Mouse (Mus musculus): ENCODE measurements around the gene Aatk. TPM values are rescaled to one million over a fixed set of nuclear protein-coding genes. Genes with fewer than 3 reads are reported as not detected.
A peak's percentile ranks its signal among the peaks of the same experiment; 100 is the strongest.

Aatk gene
- polyA plus RNA-seq, 1 experiment from 2014 or later = 17.6 TPM

DNA sequence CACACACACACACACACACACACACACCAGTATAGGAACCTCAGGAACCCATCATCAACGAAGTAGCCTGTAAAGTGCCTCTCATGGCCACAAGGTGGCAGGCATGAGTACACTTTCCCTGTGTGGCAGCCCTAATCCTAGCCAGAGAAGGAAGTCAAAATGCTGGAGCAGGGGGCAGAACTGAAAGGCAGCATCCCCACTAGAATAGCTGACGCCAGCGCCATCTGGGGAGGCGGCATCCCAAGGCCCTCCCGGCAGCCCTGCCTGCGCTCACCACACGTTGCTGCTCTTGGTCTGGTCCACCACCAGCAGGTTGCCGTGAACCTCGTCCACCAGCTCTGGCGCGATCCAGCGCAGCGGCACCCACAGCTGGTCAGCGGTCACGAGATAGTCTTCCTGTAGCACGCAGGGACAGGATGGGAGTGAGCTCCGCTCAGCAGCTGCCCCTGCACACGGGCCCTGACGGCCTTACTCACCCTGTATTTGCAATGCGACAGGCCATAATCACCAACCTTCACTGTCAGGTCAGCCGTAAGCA, 33.7 kb downstream of the Aatk start:
- peaks cover 6% of the 10 kb centered on the region for H3K36me3 ChIP-seq
- H3K4me1 ChIP-seq = peaks cover 25% of the 10 kb centered on the region
- ATAC-seq (ENCODE audit: low FRiP score, low read depth) = peak; percentile 64
- no peak overlapping the region for H3K27ac ChIP-seq
- H3K9ac ChIP-seq = peak overlapping the region; percentile 48
- peak overlapping the region; percentile 61 for H3K4me2 ChIP-seq (replicated peaks)
- 15% methylated on average over 21 of the region's 21 CpGs for WGBS
- peak overlapping the region; percentile 21; the same call in 1 of the 2 replicates for H3K4me3 ChIP-seq
- H3K27me3 ChIP-seq (replicated peaks) = peaks cover 19% of the 10 kb centered on the region; the same call in 1 of the 2 replicates
- no peaks in the 10 kb centered on the region for H3K9me3 ChIP-seq

DNA sequence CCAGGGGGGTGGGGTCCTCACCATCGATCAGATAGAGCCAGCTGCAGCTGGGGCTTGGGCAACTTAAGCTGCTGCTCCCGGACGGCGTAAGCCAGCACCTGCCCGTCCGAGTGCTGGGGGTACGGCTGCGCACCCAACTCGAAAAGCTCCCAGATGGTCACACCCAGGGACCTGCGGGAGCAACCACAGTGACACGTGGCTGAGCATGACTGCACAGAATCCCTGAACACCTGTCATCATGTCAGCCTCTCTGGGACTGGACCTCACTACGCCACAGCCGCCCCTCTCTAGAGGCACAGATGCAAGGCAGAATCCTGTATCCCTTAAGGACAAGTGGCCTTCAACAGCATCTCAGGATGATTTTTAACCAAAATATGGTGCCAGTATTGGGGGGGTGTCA, 34.3 kb downstream of the Aatk start:
- 83% methylated on average over 13 of the region's 13 CpGs for WGBS

DNA sequence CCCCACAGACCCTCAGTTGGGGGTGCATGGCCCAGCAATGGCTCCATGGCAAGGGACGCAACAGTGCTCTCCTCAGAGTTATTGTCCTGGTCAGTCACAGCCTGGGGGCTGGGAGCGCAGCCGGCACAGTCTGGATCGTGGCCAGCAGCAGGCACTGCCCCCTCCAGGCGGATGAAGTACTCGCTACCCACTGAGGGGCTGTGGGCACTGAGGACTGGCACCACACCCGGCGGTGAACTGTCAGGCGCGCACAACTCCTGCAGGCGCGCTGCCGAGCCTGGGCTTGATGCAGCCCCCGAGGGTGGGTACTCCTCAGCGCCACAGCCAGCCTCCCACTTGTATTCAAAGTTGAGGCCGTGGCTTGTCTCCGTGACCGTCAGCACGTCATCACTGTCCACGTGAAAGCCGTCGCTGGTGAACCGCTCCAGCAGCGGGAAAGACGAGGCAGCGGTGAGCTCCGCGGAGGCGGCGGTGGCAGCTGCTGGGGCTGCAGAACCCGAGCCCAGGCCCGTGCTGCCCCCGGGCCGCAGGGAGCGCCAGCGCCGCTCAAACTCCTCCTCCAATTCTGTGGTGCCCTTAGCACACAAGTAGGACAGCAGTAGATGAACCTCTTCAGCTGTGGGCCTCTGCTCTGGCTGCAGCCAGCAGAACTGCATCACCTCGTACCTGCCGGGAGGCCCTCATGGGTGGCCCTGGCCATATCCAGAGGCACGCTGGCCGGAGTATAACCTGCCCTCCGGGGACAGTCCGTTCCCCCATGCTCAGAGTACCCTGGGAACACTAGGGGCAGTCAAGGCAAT, 35.0 kb downstream of the Aatk start:
- Histone ChIP-seq H3K27me3 (replicated peaks) (peaks cover 17% of the 10 kb centered on the region; the same call in 1 of the 2 replicates), H3K4me3 (no peak overlapping the region), H3K9me3 (no peaks in the 10 kb centered on the region), H3K9ac (0 out of 2 replicates have a peak overlapping the region, but pooled peaks have one; percentile 29), H3K4me2 (replicated peaks) (peak overlapping the region; percentile 34), H3K36me3 (peaks cover 8% of the 10 kb centered on the region), H3K27ac (no peak overlapping the region), H3K4me1 (peaks cover 25% of the 10 kb centered on the region)
- 38% methylated on average over 43 of the region's 43 CpGs for WGBS
- peak; percentile 66 for ATAC-seq (ENCODE audit: low FRiP score, low read depth)

More for the DNA sequence above, 34.3 kb downstream of the Aatk start:
- Histone ChIP-seq H3K4me2 (replicated peaks) (peak overlapping the region; percentile 34; the same call in 1 of the 2 replicates), H3K9me3 (no peaks in the 10 kb centered on the region), H3K36me3 (peaks cover 6% of the 10 kb centered on the region), H3K27ac (no peak overlapping the region), H3K27me3 (replicated peaks) (peaks cover 18% of the 10 kb centered on the region; the same call in 1 of the 2 replicates), H3K4me1 (peaks cover 25% of the 10 kb centered on the region), H3K9ac (no peak overlapping the region), H3K4me3 (no peak overlapping the region)
- peak; percentile 14; the same call in 1 of the 2 replicates for ATAC-seq (ENCODE audit: low FRiP score, low read depth)

DNA sequence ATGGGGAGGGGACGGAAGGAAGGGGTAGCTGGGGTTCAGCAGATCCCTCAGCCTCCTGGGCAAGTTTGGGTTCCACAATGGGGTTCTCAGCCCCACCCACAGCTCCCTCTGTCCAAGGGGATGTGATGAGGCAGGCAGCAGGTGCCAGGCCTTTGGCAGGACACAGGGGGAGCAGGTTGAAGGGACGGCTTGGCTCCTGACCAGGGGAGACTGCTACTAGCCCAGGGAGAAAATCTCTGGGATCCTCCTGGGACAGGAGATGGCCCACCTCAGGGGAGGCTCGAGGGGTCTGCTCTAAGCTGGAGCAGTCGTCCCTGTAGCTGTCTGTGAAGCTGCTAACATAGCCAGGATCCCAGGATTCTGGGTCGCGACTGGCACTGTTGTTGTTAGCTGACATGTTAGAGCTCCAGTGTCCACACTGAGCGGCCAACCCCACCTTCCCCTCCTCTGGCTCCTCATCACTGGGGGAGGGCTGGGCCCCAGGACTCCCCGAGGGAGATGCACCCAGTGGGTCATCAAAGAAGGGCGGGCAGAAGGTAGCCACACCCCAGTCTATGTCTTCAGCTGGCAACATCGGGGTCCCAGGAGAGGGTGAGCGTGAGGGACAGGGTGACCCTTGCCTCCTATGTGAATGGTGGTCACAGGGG, 35.7 kb downstream of the Aatk start:
- Histone ChIP-seq H3K36me3 (peaks cover 10% of the 10 kb centered on the region), H3K4me3 (no peak overlapping the region), H3K27ac (no peak overlapping the region), H3K27me3 (replicated peaks) (peaks cover 17% of the 10 kb centered on the region; the same call in 1 of the 2 replicates), H3K4me2 (replicated peaks) (peak overlapping the region; percentile 34), H3K9me3 (no peaks in the 10 kb centered on the region), H3K4me1 (peaks cover 25% of the 10 kb centered on the region), H3K9ac (0 out of 2 replicates have a peak overlapping the region, but pooled peaks have one; percentile 29)
- no peak for ATAC-seq (ENCODE audit: low FRiP score, low read depth)
- 73% methylated on average over 11 of the region's 11 CpGs for WGBS

DNA sequence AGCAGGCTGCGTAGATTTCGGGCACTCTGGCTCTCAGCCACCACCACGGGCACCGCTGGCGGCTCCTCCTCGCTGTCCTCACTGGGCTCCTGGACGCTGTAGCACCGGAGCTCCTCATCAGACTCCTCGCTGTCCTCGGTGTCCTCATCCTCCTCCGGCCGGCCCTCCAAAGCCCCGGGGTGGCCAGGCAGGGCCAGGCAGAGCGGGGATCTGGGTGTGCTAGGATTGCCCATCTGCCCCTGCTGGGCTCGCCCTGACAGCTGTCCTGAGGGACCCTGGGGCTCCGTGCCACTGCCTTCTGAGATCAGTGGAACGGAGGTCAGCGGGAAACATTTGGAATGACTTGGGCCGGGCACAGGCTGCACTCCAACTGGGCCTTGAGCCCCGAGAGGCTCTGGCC, 37.0 kb downstream of the Aatk start:
- WGBS = 87% methylated on average over 20 of the region's 20 CpGs
- H3K4me1 ChIP-seq = peaks cover 25% of the 10 kb centered on the region
- H3K4me3 ChIP-seq = no peak overlapping the region
- H3K27me3 ChIP-seq (replicated peaks) = peaks cover 17% of the 10 kb centered on the region; the same call in 1 of the 2 replicates
- no peaks in the 10 kb centered on the region for H3K9me3 ChIP-seq
- no peak overlapping the region for H3K4me2 ChIP-seq (replicated peaks)
- H3K9ac ChIP-seq = 0 out of 2 replicates have a peak overlapping the region, but pooled peaks have one; percentile 5
- H3K36me3 ChIP-seq = peaks cover 7% of the 10 kb centered on the region; the same call in 1 of the 2 replicates
- H3K27ac ChIP-seq = no peak overlapping the region
- no peak for ATAC-seq (ENCODE audit: low FRiP score, low read depth)

DNA sequence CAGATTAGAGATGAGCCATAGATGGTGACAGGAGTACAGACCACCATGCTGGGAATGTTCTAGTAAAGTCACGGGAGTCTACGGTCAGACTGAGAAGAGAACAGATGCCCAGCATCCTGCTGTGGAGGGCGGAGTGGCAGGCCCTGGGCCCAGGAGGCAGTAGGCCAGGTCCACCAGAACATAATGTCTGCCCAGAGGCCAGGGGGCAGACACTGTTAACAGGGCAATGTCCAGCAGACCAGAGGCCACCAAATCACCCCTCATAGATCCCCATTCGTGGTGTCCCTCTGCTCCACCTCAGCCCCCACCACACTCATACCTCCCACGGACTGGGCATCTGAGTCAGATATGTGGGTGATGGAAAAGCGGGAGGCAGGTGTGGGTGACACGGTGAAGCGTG, 38.0 kb downstream of the Aatk start:
- H3K36me3 ChIP-seq = peaks cover 7% of the 10 kb centered on the region; the same call in 1 of the 2 replicates

DNA sequence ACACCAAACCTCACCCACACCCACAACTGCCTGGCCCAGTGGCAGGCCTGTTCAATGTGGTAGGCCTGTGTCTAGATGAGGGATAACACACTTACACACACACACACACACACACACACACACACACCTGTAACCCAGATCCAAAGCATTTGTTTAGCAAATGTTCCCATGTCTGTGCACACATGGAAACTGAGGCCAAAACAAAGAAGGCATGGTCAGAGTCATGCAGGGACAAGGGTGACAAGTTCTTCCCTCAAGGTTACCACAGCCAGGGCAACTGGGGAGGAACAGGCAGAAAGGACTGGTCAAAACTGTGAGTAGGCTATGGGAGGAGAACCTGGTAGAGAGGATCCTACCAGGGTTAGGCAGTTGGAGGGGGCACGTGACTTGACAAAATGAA, 38.5 kb downstream of the Aatk start:
- 97% methylated on average over 1 of the region's 1 CpGs for WGBS

More for the DNA sequence above, 38.0 kb downstream of the Aatk start:
- no peak overlapping the region for H3K27ac ChIP-seq
- H3K4me1 ChIP-seq = peaks cover 25% of the 10 kb centered on the region
- no peak overlapping the region for H3K4me3 ChIP-seq
- no peak for ATAC-seq (ENCODE audit: low FRiP score, low read depth)
- peaks cover 17% of the 10 kb centered on the region; the same call in 1 of the 2 replicates for H3K27me3 ChIP-seq (replicated peaks)
- H3K9ac ChIP-seq = no peak overlapping the region
- WGBS = 88% methylated on average over 8 of the region's 8 CpGs
- no peak overlapping the region for H3K4me2 ChIP-seq (replicated peaks)
- no peaks in the 10 kb centered on the region for H3K9me3 ChIP-seq

DNA sequence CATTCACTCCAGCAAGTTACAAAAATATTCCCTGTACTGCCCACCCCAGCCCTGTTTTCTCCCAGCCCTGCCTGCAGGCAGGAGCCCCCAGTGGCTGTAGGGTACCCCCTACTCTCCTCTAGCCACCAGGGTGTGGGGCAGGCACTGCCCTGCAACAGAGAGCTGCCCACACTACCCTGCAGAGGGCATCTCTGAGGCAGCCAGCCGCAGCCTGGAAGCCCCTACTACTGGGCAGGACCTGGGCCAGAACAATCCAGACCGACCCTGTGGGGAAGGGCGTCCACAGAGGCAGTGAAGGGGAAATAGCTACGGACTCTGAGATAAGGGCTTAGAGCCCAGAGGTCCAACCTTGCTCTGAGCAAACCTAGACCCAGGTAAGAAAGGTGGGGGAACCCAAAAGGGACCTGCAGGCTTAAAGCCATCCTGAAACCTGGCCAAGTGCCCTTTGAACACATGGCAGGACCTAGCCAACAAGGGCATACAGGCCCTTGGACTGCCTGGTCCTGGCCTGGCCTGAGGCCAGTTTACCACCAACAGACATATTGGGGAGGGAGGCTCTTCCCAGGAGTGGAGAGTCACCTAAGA, 39.4 kb downstream of the Aatk start:
- 83% methylated on average over 4 of the region's 4 CpGs for WGBS
- Histone ChIP-seq H3K9ac (no peak overlapping the region), H3K36me3 (peaks cover 7% of the 10 kb centered on the region; the same call in 1 of the 2 replicates), H3K27ac (no peak overlapping the region), H3K27me3 (replicated peaks) (peaks cover 17% of the 10 kb centered on the region; the same call in 1 of the 2 replicates), H3K4me1 (peaks cover 17% of the 10 kb centered on the region), H3K9me3 (no peaks in the 10 kb centered on the region), H3K4me3 (no peak overlapping the region), H3K4me2 (replicated peaks) (no peak overlapping the region)
- no peak for ATAC-seq (ENCODE audit: low FRiP score, low read depth)

More for the DNA sequence above, 38.5 kb downstream of the Aatk start:
- H3K9ac ChIP-seq = no peak overlapping the region
- peaks cover 17% of the 10 kb centered on the region; the same call in 1 of the 2 replicates for H3K27me3 ChIP-seq (replicated peaks)
- H3K36me3 ChIP-seq = peaks cover 7% of the 10 kb centered on the region; the same call in 1 of the 2 replicates
- H3K4me2 ChIP-seq (replicated peaks) = no peak overlapping the region
- ATAC-seq (ENCODE audit: low FRiP score, low read depth) = no peak
- no peak overlapping the region for H3K4me3 ChIP-seq
- H3K9me3 ChIP-seq = no peaks in the 10 kb centered on the region
- H3K4me1 ChIP-seq = peaks cover 22% of the 10 kb centered on the region
- no peak overlapping the region for H3K27ac ChIP-seq

DNA sequence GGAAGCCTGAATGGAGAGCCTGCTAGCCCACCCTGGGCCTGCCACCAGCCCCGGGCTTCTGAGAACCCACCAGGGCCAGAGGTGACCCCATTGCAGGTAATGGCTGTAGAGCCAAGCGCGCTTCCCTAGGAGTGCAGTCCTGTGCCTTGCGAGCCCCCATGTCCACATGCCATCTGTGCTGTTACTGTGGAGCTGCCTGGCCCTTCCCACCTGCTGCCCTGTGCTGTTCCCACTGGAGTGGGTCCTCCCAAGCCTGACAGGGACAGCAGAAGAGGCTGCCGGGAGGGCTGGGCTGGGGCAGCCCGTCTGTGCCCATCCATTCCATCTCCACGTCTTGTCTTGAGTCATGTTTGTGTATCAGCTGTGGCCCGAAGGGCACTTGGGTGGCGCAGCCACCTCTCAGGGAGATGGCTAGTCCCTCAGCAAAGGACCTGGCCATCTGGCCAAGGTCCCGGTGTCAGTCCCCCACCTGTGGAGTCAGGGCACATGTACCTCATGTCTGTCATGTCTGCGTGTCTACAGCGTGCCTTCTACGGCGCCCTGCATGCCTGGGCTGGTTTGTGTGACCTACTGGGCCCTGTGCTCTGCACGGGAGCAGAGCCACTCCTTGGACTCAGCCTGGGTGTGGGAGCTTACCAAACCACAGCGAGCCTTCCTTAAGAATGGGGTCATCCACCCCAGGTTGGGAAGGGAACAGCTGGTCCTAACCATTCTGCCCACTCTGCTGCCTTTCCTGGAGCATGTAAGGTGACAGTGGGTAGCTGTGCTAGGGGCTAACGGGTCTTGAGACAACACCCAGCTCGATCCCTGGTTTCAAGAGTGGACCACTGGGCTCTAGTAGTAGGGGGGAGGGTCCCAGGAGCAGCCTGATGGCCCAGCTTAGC, 41.3 kb downstream of the Aatk start:
- no peak for ATAC-seq (ENCODE audit: low FRiP score, low read depth)
- Histone ChIP-seq H3K27me3 (replicated peaks) (0 out of 2 replicates have a peak, but pooled peaks cover 3% of the 10 kb centered on the region), H3K9ac (no peak overlapping the region), H3K27ac (no peak overlapping the region), H3K36me3 (peaks cover 7% of the 10 kb centered on the region; the same call in 1 of the 2 replicates), H3K4me3 (no peak overlapping the region), H3K4me2 (replicated peaks) (no peak overlapping the region), H3K9me3 (no peaks in the 10 kb centered on the region), H3K4me1 (0 out of 2 replicates have a peak, but pooled peaks cover 3% of the 10 kb centered on the region)
- 91% methylated on average over 18 of the region's 18 CpGs for WGBS

DNA sequence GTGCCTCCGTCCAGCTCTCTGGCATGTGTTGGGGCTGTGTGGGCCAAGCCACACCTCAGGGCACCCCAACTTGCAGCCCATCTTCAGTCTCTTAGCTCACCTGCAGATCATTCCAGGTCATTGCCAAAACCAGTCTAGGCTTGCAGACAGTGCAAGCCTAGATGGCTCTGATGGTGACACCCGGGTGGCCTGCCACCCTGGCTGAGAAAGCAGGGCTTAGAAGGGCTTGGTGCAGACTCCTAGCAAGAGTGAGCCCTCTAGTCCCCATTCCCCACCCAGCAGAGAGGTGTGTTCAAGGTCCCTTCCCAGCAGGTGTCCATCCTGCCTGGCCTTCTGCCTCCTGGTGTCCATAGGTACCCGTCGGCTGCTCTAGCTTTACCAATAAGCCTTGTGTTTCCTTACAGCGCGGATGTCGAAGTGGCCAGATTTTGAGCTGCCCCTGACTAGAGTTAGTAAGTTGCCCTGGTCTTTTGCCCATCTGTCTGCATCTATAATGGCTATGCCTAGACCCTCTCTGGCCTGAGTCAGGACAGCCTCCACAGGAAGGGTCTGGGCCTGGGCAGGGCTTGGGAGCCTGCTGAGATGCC, 44.2 kb downstream of the Aatk start:
- Histone ChIP-seq H3K36me3 (0 out of 2 replicates have a peak, but pooled peaks cover 4% of the 10 kb centered on the region), H3K27ac (no peak overlapping the region), H3K27me3 (replicated peaks) (no peaks in the 10 kb centered on the region), H3K4me3 (no peak overlapping the region), H3K9me3 (no peaks in the 10 kb centered on the region), H3K4me2 (replicated peaks) (no peak overlapping the region), H3K4me1 (0 out of 2 replicates have a peak, but pooled peaks cover 3% of the 10 kb centered on the region), H3K9ac (no peak overlapping the region)
- ATAC-seq (ENCODE audit: low FRiP score, low read depth) = no peak
- WGBS = 95% methylated on average over 7 of the region's 7 CpGs
